Comparison of ENCODE assay signal across 9 mouse cellular contexts in the genomic region with DNA sequence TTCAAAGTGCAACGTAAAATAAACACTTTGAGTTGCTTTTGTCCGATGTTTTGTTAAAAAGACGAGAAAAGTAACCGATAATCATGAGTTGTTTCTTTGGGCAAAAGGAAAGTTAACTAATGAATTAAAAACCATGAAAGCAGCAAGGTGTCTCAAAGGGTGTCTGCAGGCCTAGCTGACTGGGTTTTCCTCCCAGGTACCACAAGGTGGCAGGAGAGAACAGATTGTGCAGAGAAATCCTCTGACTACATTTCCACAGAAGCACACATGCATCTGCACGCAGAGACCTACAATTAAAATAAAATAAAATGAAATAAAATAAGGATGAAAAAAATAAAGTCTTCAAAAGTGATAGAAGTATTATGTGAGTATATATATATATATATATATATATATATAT.
DNase-seq lines count a peak whose midpoint lies in the region; ATAC-seq and TF ChIP-seq lines count a peak whose summit lies in the region.
"Had no signal": no experiment of that assay in that cellular context is flagged by ENCODE, and none has a peak within 500 bp of the region (broad histone marks: within the 10 kb centered on the region; RNA-seq: fewer than 3 reads in every experiment).

No protein-coding gene starts in this region.

- H3K9me3 ChIP-seq in liver, postnatal 0 days (ENCODE audit: low read length) = no peaks in the 10 kb centered on the region
- H3K9me3 ChIP-seq in liver, embryonic 12.5 days (replicated peaks) = no peaks in the 10 kb centered on the region
- no peaks in the 10 kb centered on the region for H3K9me3 ChIP-seq in midbrain, postnatal 0 days (ENCODE audit: low read length)
- H3K9me3 ChIP-seq: embryonic facial prominence, embryonic 15.5 days; limb, embryonic 12.5 days had no signal

- no peak overlapping the region for H3K4me2 ChIP-seq in liver, postnatal 0 days (ENCODE audit: low read depth, low read length)
- no peak overlapping the region for H3K4me2 ChIP-seq in liver, embryonic 12.5 days
- no peak overlapping the region for H3K4me2 ChIP-seq in midbrain, postnatal 0 days (ENCODE audit: low read depth, low read length, poor library complexity, severe bottlenecking)
- H3K4me2 ChIP-seq: embryonic facial prominence, embryonic 15.5 days; limb, embryonic 12.5 days had no signal

- intact Hi-C loops in gastrocnemius, postnatal 14 days (cut with DNase I; ENCODE audit: low total_unique reads) = no loop called here

- no peak for ATAC-seq in liver, postnatal 0 days
- no peak for ATAC-seq in liver, embryonic 12.5 days
- no peak for ATAC-seq in midbrain, postnatal 0 days (ENCODE audit: low FRiP score)

- H3K27ac ChIP-seq in liver, postnatal 0 days (ENCODE audit: low read depth) = no peak overlapping the region
- no peak overlapping the region for H3K27ac ChIP-seq in liver, embryonic 12.5 days
- H3K27ac ChIP-seq in cortical plate, adult 2 months (ENCODE audit: insufficient read depth, low read length) = no peak overlapping the region
- H3K27ac ChIP-seq in midbrain, postnatal 0 days (ENCODE audit: low read depth, low read length) = no peak overlapping the region
- H3K27ac ChIP-seq: embryonic facial prominence, embryonic 15.5 days; limb, embryonic 12.5 days had no signal

- no peaks in the 10 kb centered on the region for H3K4me1 ChIP-seq in liver, postnatal 0 days (ENCODE audit: insufficient read depth)
- no peaks in the 10 kb centered on the region for H3K4me1 ChIP-seq in liver, embryonic 12.5 days
- no peaks in the 10 kb centered on the region for H3K4me1 ChIP-seq in cortical plate, adult 2 months (ENCODE audit: control insufficient read depth, insufficient read depth, low read length)
- H3K4me1 ChIP-seq in midbrain, postnatal 0 days (ENCODE audit: insufficient read depth, low read length) = no peaks in the 10 kb centered on the region
- H3K4me1 ChIP-seq: embryonic facial prominence, embryonic 15.5 days; limb, embryonic 12.5 days had no signal

- no peak for DNase-seq in liver, postnatal 0 days
- DNase-seq in kidney, postnatal 10 days = peak; percentile 12
- peak; percentile 71 for DNase-seq in midbrain, postnatal 0 days (ENCODE audit: low spot score)
- DNase-seq in gastrocnemius, postnatal 14 days = no peak
- no peak for DNase-seq in ovary, adult 18-20 months (ENCODE audit: low spot score)

- TF ChIP-seq POLR2A in cortical plate, adult 2 months (IDR thresholded peaks at IDR 0.05; ENCODE audit: extremely low read depth, insufficient read depth, low read length) = no peak

- no peak overlapping the region for H3K4me3 ChIP-seq in liver, postnatal 0 days (ENCODE audit: low read depth, low read length)
- no peak overlapping the region for H3K4me3 ChIP-seq in liver, embryonic 12.5 days
- H3K4me3 ChIP-seq in cortical plate, adult 2 months (ENCODE audit: insufficient read depth, low read length) = no peak overlapping the region
- H3K4me3 ChIP-seq in midbrain, postnatal 0 days (ENCODE audit: low read depth, low read length) = no peak overlapping the region
- H3K4me3 ChIP-seq: embryonic facial prominence, embryonic 15.5 days; limb, embryonic 12.5 days had no signal

- WGBS in liver, postnatal 0 days (ENCODE audit: insufficient replicate concordance) = 42% methylated on average over 5 of the region's 5 CpGs
- 46% methylated on average over 5 of the region's 5 CpGs for WGBS in liver, embryonic 12.5 days (ENCODE audit: insufficient replicate concordance)
- WGBS in midbrain, postnatal 0 days = 58% methylated on average over 5 of the region's 5 CpGs

- peak; percentile 40 for TF ChIP-seq CTCF in liver, postnatal 0 days (IDR thresholded peaks at IDR 0.05; ENCODE audit: low read depth)
- peak; percentile 46 for TF ChIP-seq CTCF in cortical plate, adult 2 months (IDR thresholded peaks at IDR 0.05; ENCODE audit: extremely low read depth, insufficient read depth, low read length)
- peak; percentile 78 for TF ChIP-seq CTCF in midbrain, postnatal 0 days (IDR thresholded peaks at IDR 0.05)

- no peak for TF ChIP-seq EP300 in liver, postnatal 0 days (IDR thresholded peaks at IDR 0.05; ENCODE audit: low read depth)

- no peak overlapping the region for H3K9ac ChIP-seq in liver, postnatal 0 days (replicated peaks)
- no peak overlapping the region for H3K9ac ChIP-seq in liver, embryonic 12.5 days
- no peak overlapping the region for H3K9ac ChIP-seq in midbrain, postnatal 0 days (replicated peaks; ENCODE audit: low read length, poor library complexity, severe bottlenecking)
- H3K9ac ChIP-seq: embryonic facial prominence, embryonic 15.5 days; limb, embryonic 12.5 days had no signal

- no peaks in the 10 kb centered on the region for H3K27me3 ChIP-seq in liver, postnatal 0 days (ENCODE audit: insufficient read depth, low read length)
- no peaks in the 10 kb centered on the region for H3K27me3 ChIP-seq in liver, embryonic 12.5 days (replicated peaks)
- no peaks in the 10 kb centered on the region for H3K27me3 ChIP-seq in midbrain, postnatal 0 days (ENCODE audit: insufficient read depth, low read length)
- H3K27me3 ChIP-seq: embryonic facial prominence, embryonic 15.5 days; limb, embryonic 12.5 days had no signal

- H3K36me3 ChIP-seq in liver, postnatal 0 days (replicated peaks; ENCODE audit: insufficient read depth, low read length) = no peaks in the 10 kb centered on the region
- H3K36me3 ChIP-seq in liver, embryonic 12.5 days = no peaks in the 10 kb centered on the region
- no peaks in the 10 kb centered on the region for H3K36me3 ChIP-seq in midbrain, postnatal 0 days (ENCODE audit: insufficient read depth, low read length)
- H3K36me3 ChIP-seq: embryonic facial prominence, embryonic 15.5 days; limb, embryonic 12.5 days had no signal

Comparison
In these comparisons a context has a peak if more than half of its experiments do, and no peak if none do; other contexts are left out.
1. DNase-seq: peak in kidney, postnatal 10 days (single experiment) and midbrain, postnatal 0 days (single experiment); none in liver, postnatal 0 days (single experiment), gastrocnemius, postnatal 14 days (single experiment) and ovary, adult 18-20 months (single experiment).
2. Peak in every context shown above with its lines, with median percentiles within 50 percentile points of each other: CTCF ChIP-seq.